Mouse (Mus musculus): ENCODE results near the gene Tmem59. TPM values are rescaled to one million over a fixed set of nuclear protein-coding genes. Genes with fewer than 3 reads are reported as not detected.

Gene Tmem59
- total and polyA plus RNA-seq, 3 experiments, result 50.7 to 71.8 (median 68.5) TPM

- Histone ChIP-seq H3K27me3 (replicated peaks) (no peaks in the 10 kb centered on the region), H3K4me1 (ENCODE audit: control insufficient read depth in 1 of 2, insufficient read depth in 2 of 2) (peaks cover 7 to 22% of the 10 kb centered on the region in 2 experiments; a peak in 3 of 4 replicates), H3K4me2 (ENCODE audit: insufficient read depth, low read depth, poor library complexity, severe bottlenecking) (no peak overlapping the region), H3K9me3 (replicated peaks; ENCODE audit: low read length) (no peaks in the 10 kb centered on the region), H3K79me2 (replicated peaks; ENCODE audit: control insufficient read depth, extremely low read depth, insufficient read depth, poor library complexity, severe bottlenecking) (no peaks in the 10 kb centered on the region; the same call in 1 of the 2 replicates), H3K36me3 (replicated peaks in 1 of 2; ENCODE audit: control insufficient read depth in 1 of 2, insufficient read depth in 1 of 2, low read length in 1 of 2) (peaks cover 23 to 67% of the 10 kb centered on the region in 2 experiments), H3K9ac (ENCODE audit: insufficient read depth, low read depth) (no peak overlapping the region), H3K27ac (ENCODE audit: insufficient read depth, low read depth) (no peak overlapping the region), H3K4me3 (replicated peaks in 1 of 3; ENCODE audit: low read depth in 2 of 3, low read length in 2 of 3, poor library complexity in 1 of 3) (no peak overlapping the region)
- dilution Hi-C loops (cut with MboI; ENCODE audit: extremely low pct_ligation_motif_present, extremely low pct_unique_long_range_greater_than_20kb, low sequenced_read_pairs) (no loop called here), in situ Hi-C loops (cut with MboI; ENCODE audit: low pct_ligation_motif_present, low pct_unique_long_range_greater_than_20kb, low sequenced_read_pairs) (no loop called here)
- peak; percentile 6 for DNase-seq (ENCODE audit: extremely low read depth)
- TF ChIP-seq ZNF384 (IDR thresholded peaks at IDR 0.05; ENCODE audit: low read depth, low read length), result peak; percentile 96
- no peak for TF ChIP-seq JUND (conservative IDR thresholded peaks at IDR 0.05; ENCODE audit: low read depth, low read length)
- 0 out of 2 replicates have a peak, but pooled peaks have one; percentile 29 for TF ChIP-seq MEF2A (IDR thresholded peaks at IDR 0.05; ENCODE audit: borderline replicate concordance, low read depth, low read length)
- no peak for TF ChIP-seq KAT2A (IDR thresholded peaks at IDR 0.05; ENCODE audit: insufficient replicate concordance, low read length)
- peak; percentile 47; the same call in 1 of the 2 replicates for TF ChIP-seq EP300 (IDR thresholded peaks at IDR 0.05; ENCODE audit: low read length)
Measured at GRCm38 (mm10) chr4:107243365-107244333, 65.5 kb downstream of the Tmem59 start.

- peaks cover 12 to 51% of the 10 kb centered on the region in 2 experiments for H3K36me3 ChIP-seq (replicated peaks in 1 of 2; ENCODE audit: control insufficient read depth in 1 of 2, insufficient read depth in 1 of 2, low read length in 1 of 2)
- in situ Hi-C loops (cut with MboI; ENCODE audit: low pct_ligation_motif_present, low pct_unique_long_range_greater_than_20kb, low sequenced_read_pairs), result no loop called here
- no peak for DNase-seq (ENCODE audit: extremely low read depth)
- H3K9ac ChIP-seq (ENCODE audit: insufficient read depth, low read depth), result no peak overlapping the region
- no peaks in the 10 kb centered on the region; the same call in 1 of the 2 replicates for H3K79me2 ChIP-seq (replicated peaks; ENCODE audit: control insufficient read depth, extremely low read depth, insufficient read depth, poor library complexity, severe bottlenecking)
- no peak overlapping the region for H3K27ac ChIP-seq (ENCODE audit: insufficient read depth, low read depth)
- H3K4me2 ChIP-seq (ENCODE audit: insufficient read depth, low read depth, poor library complexity, severe bottlenecking), result no peak overlapping the region
- peaks cover 7 to 38% of the 10 kb centered on the region in 2 experiments; a peak in 3 of 4 replicates for H3K4me1 ChIP-seq (ENCODE audit: control insufficient read depth in 1 of 2, insufficient read depth in 2 of 2)
- no peak overlapping the region for H3K4me3 ChIP-seq (replicated peaks in 1 of 3; ENCODE audit: low read depth in 2 of 3, low read length in 2 of 3, poor library complexity in 1 of 3)
- no peaks in the 10 kb centered on the region for H3K9me3 ChIP-seq (replicated peaks; ENCODE audit: low read length)
- dilution Hi-C loops (cut with MboI; ENCODE audit: extremely low pct_ligation_motif_present, extremely low pct_unique_long_range_greater_than_20kb, low sequenced_read_pairs), result no loop called here
- H3K27me3 ChIP-seq (replicated peaks), result no peaks in the 10 kb centered on the region
- TF ChIP-seq NELFE (IDR thresholded peaks at IDR 0.05; ENCODE audit: low read depth, low read length) (no peak), MXI1 (IDR thresholded peaks at IDR 0.05; ENCODE audit: low read depth, low read length) (no peak), USF2 (conservative IDR thresholded peaks at IDR 0.05; ENCODE audit: low read depth, low read length) (no peak), CTCF (conservative IDR thresholded peaks at IDR 0.05 in 1 of 2, IDR thresholded peaks at IDR 0.05 in 1 of 2; ENCODE audit: low read depth in 2 of 2, low read length in 2 of 2) (no peak), JUN (IDR thresholded peaks at IDR 0.05; ENCODE audit: insufficient read depth, low read depth, low read length) (no peak), ZNF384 (IDR thresholded peaks at IDR 0.05; ENCODE audit: low read depth, low read length) (no peak), ZMIZ1 (IDR thresholded peaks at IDR 0.05; ENCODE audit: low read depth, low read length) (no peak), GABPA (IDR thresholded peaks at IDR 0.05; ENCODE audit: insufficient replicate concordance, low read depth, low read length) (no peak), RCOR1 (conservative IDR thresholded peaks at IDR 0.05; ENCODE audit: low read depth, low read length) (no peak), MEF2A (IDR thresholded peaks at IDR 0.05; ENCODE audit: borderline replicate concordance, low read depth, low read length) (no peak), E2F4 (IDR thresholded peaks at IDR 0.05; ENCODE audit: insufficient replicate concordance, low read depth, low read length) (no peak), RAD21 (IDR thresholded peaks at IDR 0.05; ENCODE audit: low read depth, low read length) (no peak), TCF12 (IDR thresholded peaks at IDR 0.05; ENCODE audit: low read depth, low read length) (no peak), UBTF (IDR thresholded peaks at IDR 0.05; ENCODE audit: low read depth, low read length) (no peak), SMC3 (IDR thresholded peaks at IDR 0.05; ENCODE audit: low read depth, low read length) (no peak)
Measured at GRCm38 (mm10) chr4:107245368-107245767, 67.2 kb downstream of the Tmem59 start.
